Mouse (Mus musculus) kidney, adult 8-10 months (tissue): Measurements from ENCODE around the gene Tmem9b.
A peak's percentile ranks its signal among the peaks of the same experiment; 100 is the strongest.

ENCODE experiments used
- DNase-seq, 2 experiments: peaks; one replicate each; pipeline ENCODE4 v3.0.0; 2022

The Tmem9b gene

GRCm38 (mm10) chr7:109752008-109752925, at the start of gene Tmem9b:
TSS of gene Tmem9b (minus strand) at chr7:109752875.
- peak; percentile 67 to 81 for DNase-seq

- DNase-seq, result no peak
These were observed 48.0 kb upstream of the Tmem9b start for GRCm38 (mm10) chr7:109800626-109801025.

- peak in 1 of 2 experiments; percentile 6 for DNase-seq
These were observed 46.5 kb upstream of the Tmem9b start for GRCm38 (mm10) chr7:109799168-109799567.

GRCm38 (mm10) chr7:109795564-109795963, 42.9 kb upstream of the Tmem9b start:
- no peak for DNase-seq

GRCm38 (mm10) chr7:109794556-109794955, 41.9 kb upstream of the Tmem9b start:
- DNase-seq, result no peak

GRCm38 (mm10) chr7:109792759-109793158, 40.1 kb upstream of the Tmem9b start:
- peak; percentile 47 to 61 for DNase-seq

- DNase-seq, result no peak
These were observed 38.1 kb upstream of the Tmem9b start for GRCm38 (mm10) chr7:109790818-109791217.

GRCm38 (mm10) chr7:109787860-109788259, 35.2 kb upstream of the Tmem9b start:
- no peak for DNase-seq

GRCm38 (mm10) chr7:109783281-109783680, 30.6 kb upstream of the Tmem9b start:
- DNase-seq, result no peak

- peak; percentile 42 to 52 for DNase-seq
These were observed 29.0 kb upstream of the Tmem9b start, which contains the start of gene Nrip3 for GRCm38 (mm10) chr7:109781470-109782203. TSS of gene Nrip3 (minus strand) at chr7:109782025.

- no peak for DNase-seq
These were observed 28.4 kb upstream of the Tmem9b start for GRCm38 (mm10) chr7:109781087-109781469.

GRCm38 (mm10) chr7:109772251-109772650, 19.6 kb upstream of the Tmem9b start:
- DNase-seq, result no peak

GRCm38 (mm10) chr7:109768699-109769383, 16.2 kb upstream of the Tmem9b start:
- DNase-seq, result no peak

GRCm38 (mm10) chr7:109767575-109768350, 15.1 kb upstream of the Tmem9b start:
- DNase-seq, result no peak

GRCm38 (mm10) chr7:109764009-109764408, 11.3 kb upstream of the Tmem9b start:
- no peak for DNase-seq

GRCm38 (mm10) chr7:109756291-109756690, 3.6 kb upstream of the Tmem9b start:
- peak; percentile 64 to 74 for DNase-seq

- no peak for DNase-seq
These were observed 1.4 kb upstream of the Tmem9b start for GRCm38 (mm10) chr7:109754034-109754433.

GRCm38 (mm10) chr7:109751427-109752007, 1.2 kb downstream of the Tmem9b start:
- no peak for DNase-seq

GRCm38 (mm10) chr7:109747747-109748146, 4.9 kb downstream of the Tmem9b start:
- DNase-seq, result no peak

GRCm38 (mm10) chr7:109741703-109742102, 11.0 kb downstream of the Tmem9b start:
- DNase-seq, result no peak

GRCm38 (mm10) chr7:109741060-109741459, 11.6 kb downstream of the Tmem9b start:
- no peak for DNase-seq

- DNase-seq, result no peak
These were observed 12.8 kb downstream of the Tmem9b start for GRCm38 (mm10) chr7:109739822-109740370.
